Mouse (Mus musculus) CD4-positive naive resting alpha-beta T cell, adult 76 days (primary cell): Measurements from ENCODE around the gene Nprl3. TPM values are rescaled to one million over a fixed set of nuclear protein-coding genes. Genes with fewer than 3 reads are reported as not detected.

Experiments
- total RNA-seq: library from RNA; stranded (reverse); gene quantifications from one replicate; pipeline ENCODE4 v1.2.4, GENCODE M21; 2023

Nprl3 gene
- total RNA-seq, result 56.2 TPM

DNA sequence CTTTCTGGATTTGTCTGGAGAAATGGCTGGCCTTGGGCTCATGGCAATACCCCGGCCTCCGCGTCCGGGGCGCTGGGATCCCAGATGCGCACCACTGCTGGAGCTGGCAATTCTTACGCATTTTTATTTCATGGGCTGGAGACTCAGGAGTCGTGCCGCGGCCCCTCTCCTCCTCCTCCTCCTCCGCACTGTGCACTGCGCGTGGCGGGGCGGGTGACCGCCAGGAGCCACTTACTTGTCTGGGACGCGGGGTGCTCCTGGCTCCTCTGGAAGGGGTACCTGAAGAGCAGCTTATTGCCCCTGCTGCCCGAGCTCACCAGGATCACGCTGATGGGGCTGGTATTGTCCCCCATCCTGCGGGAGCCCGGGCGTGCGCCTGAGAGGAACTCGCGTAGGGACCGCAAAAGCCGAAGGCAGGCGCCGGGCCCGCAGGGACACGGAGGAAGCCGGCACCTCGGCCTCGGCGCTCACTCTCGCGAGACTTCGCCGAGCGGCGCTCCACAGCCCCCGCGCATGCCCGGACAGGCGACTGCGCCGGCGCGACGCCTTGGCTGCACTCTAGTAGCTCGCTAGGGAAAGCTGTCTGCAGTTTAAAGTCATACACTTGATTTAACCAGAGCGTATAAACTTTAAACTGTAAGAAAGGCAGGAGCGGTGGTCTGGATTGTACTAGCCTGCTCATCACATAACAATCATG, at the start of gene Nprl3:
Gene Nprl3, minus strand, starts transcription at position 520 of the 697 bp plus-strand sequence.

DNA sequence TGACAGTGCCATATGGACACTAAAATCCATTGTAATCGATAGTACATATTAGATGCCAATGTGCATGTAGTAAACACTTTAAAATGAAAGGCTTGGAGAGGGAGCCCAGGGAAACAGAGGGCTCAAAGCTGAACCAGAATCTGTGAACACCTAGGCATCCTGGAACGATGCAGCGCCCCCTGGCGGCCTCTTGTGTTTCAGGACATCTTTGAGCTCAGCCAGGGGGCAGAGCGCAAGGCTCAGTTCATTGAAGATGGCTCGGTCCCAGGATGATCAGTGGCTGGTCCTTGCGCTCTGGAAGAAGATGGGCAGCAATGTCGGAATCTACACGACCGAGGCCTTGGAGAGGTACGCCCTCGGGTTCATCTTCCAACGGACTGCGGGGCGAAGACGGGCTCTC, 32.4 kb upstream of the Nprl3 start, which contains the start of gene Hbq1a:
Gene Hbq1a, plus strand, starts transcription at position 205 of the 400 bp plus-strand sequence.

GRCm38 (mm10) chr11:32296203-32296602, 28.7 kb upstream of the Nprl3 start, which contains the start of gene Hba-a2:
Hba-a2 (plus strand) TSS chr11:32296489.

DNA sequence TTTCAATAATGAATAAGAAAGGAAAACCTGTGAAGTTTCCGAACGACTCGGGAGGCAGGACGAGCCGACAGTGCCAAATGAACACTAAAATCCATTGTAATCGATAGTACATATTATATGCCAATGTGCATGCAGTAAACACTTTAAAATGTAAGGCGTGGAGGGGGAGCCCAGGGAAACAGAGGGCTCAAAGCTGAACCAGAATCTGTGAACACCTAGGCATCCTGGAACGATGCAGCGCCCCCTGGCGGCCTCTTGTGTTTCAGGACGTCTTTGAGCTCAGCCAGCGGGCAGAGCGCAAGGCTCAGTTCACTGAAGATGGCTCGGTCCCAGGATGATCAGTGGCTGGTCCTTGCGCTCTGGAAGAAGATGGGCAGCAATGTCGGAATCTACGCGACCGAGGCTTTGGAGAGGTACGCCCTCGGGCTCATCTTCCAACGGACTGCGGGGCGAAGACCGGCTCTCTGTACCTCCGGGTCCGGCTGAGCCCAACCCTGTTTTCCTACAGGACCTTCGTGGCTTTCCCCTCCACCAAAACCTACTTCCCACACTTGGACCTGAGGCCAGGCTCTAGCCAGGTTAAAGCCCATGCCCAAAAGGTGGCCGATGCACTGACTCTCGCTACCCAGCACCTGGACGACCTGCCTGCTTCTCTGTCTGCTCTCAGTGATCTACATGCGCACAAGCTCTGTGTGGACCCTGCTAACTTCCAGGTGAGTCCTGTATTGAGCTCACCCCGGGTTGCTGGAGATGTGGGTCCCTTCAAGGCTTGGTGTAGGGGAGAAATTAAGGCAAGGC, 19.4 kb upstream of the Nprl3 start, which contains the start of gene Hbq1b:
Gene Hbq1b, plus strand, starts transcription at position 271 of the 798 bp plus-strand sequence.

GRCm38 (mm10) chr11:32283091-32283777, 15.7 kb upstream of the Nprl3 start, which contains the start of gene Hba-a1:
Hba-a1 (plus strand) TSS chr11:32283511.

GRCm38 (mm10) chr11:32276347-32276746, 8.8 kb upstream of the Nprl3 start, which contains the start of gene Hba-x:
Hba-x (plus strand) TSS chr11:32276400.

DNA sequence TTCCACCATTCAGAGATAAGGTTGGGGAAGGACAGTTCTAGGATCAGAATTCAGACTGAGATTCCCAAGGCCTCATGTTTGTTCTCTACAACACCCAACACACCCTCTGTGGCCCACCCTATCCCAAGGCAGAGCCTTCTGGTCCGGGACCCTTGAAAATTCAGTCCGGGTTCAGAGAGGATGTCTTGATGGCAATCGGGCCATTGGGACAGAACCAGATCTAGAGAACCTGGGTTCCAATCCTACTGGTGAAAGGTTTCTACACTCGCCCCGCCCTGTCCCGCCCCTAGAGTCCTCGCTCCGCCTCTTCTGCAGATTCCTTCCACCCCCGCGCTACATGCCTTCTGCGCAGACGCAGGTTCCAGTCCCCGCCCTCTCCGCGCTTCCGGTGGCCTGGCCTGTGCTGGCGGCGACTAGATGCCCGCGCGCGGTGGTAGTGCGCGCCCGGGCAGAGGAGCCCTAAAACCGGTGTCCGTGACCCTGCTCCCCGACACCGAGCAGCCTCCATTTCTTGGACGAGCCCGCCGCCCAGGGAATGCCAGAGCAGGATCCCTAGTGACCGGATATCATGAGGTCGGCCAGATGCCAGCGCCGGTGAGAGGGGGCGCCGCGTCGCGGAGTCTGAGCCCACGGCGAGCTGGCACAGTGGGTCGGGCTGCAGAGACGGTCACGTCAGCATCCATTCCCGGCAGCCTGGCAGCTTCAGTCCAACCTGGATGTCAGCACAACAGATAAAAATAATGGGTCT, 41.2 kb downstream of the Nprl3 start, which contains the start of gene Mpg:
Gene Mpg, plus strand, starts transcription at position 382 of the 748 bp plus-strand sequence.

DNA sequence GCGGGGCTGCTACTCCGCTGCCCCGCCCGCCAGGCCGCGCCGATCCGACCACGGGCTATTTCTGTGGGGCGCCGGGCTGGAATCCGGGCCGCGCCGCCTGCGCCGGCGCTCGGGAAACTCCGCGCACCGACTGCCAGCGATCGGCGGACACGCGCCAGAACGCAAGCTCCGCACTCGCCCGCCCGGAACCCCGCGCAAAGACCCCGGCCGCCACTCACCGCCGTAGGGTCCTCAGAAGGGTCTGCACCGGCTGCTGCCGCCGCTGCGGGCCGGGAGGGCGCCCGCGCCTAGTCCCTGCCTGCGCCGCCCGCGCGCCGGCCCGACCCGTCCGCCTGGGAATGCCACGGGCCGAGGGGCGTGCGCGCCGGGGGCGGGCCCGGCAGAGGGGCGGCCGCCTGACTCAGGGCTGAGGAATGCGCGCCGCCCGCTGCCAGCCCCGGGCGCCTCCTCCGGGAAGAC, 45.5 kb downstream of the Nprl3 start, which contains the start of gene Rhbdf1:
Gene Rhbdf1, minus strand, starts transcription at position 350 of the 459 bp plus-strand sequence.

DNA sequence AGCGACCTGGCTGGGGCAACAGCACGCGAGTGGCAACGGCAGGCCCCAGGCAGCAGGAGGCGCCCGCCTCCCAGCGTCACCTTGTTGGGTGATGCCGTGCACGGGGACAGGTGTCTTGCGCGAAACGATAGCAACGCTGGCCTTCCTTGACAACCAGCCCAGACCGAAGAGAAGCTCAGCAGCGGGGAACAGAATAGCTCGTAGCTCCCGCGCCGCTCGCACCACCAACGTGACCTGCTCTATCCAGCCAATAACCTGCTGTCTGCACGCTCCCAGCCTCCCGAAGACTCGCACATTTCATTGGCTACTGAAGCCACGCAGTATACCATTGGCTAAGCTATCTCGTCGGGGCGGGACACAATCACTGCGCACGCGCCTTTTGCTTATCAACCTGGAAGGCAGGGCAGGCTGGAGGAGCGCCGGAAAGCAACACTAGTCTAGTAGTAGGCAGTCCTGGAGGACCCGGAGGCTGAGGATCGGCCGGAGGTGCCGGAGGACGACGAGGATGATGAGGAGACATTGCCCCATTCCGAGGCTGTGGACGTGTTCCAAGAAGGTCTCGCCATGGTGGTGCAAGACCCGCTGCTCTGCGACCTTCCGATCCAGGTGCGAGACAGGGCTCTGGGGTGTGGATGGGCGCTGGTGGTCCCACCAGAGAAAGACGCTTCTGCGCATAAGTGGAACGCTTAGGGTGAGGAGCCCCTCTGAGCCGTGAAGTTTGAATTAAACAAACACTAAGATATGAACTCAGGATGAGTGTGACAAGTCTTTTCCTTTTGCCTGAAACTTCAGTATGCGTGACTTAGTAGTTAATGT, 62.2 kb downstream of the Nprl3 start, which contains the start of gene Snrnp25:
Gene Snrnp25, plus strand, starts transcription at position 358 of the 816 bp plus-strand sequence.

DNA sequence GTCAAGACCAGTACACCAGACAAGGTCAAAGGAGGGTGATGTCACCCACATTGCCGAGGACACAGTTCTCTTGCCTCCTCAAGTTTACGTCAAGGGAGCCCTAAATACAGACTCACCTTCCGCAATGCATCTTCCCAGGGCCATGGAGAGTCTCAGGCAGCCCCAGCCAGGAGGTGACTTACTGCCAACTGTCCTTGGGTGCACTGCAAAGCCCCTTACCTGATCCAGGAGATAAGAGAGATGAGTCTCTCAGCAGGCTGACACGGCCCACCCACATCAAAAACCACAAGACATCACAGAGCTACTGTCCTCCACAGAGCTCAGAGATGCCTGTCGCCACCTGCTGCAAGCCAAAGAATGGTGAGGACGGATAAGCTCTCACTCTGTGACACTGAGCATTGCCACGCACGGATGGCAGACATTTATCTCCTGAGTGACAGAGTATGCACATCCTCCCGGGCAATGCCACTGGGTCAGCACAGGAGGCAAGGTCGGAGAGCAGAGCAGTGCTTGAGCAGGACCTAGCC, 67.4 kb downstream of the Nprl3 start, which contains the start of gene Il9r:
Gene Il9r, minus strand, starts transcription at position 205 of the 527 bp plus-strand sequence.

Other genes starting within 250 kb of the Nprl3 start
- 5.5 TPM for gene Il9r, start 67.4 kb downstream of the Nprl3 start, total RNA-seq
- 13.9 TPM for gene Snrnp25, start 62.3 kb downstream of the Nprl3 start, total RNA-seq
- 0.91 TPM for gene Rhbdf1, start 45.4 kb downstream of the Nprl3 start, total RNA-seq
- 24.2 TPM for gene Mpg, start 41.2 kb downstream of the Nprl3 start, total RNA-seq
- gene Hba-x, start 8.7 kb upstream of the Nprl3 start, total RNA-seq, result not detected
- 2,503 TPM for gene Hba-a1, start 15.8 kb upstream of the Nprl3 start, total RNA-seq
- 1.5 TPM for gene Hbq1b, start 19.3 kb upstream of the Nprl3 start, total RNA-seq
- 3,017 TPM for gene Hba-a2, start 28.8 kb upstream of the Nprl3 start, total RNA-seq
- not detected for gene Hbq1a, start 32.4 kb upstream of the Nprl3 start, total RNA-seq
- 0.18 TPM for gene Sh3pxd2b, start 80.1 kb upstream of the Nprl3 start, total RNA-seq
- 5.8 TPM for gene Ubtd2, start 187.7 kb upstream of the Nprl3 start, total RNA-seq